ENCODE assay signal across 10 mouse cellular contexts in genomic region chr13:31819664-31820405, GRCm38 (mm10). TPM values are rescaled to one million over a fixed set of nuclear protein-coding genes. Genes with fewer than 3 reads are reported as not detected.
DNase-seq lines count a peak whose midpoint lies in the region; ATAC-seq lines count a peak whose summit lies in the region.
"Had no signal": no experiment of that assay in that cellular context is flagged by ENCODE, and none has a peak within 500 bp of the region (broad histone marks: within the 10 kb centered on the region; RNA-seq: fewer than 3 reads in every experiment).

No protein-coding gene starts in this region.

- whole genome bisulfite sequencing in heart, embryonic 13.5 days, result 43% methylated on average over 14 of the region's 14 CpGs
- WGBS in limb, embryonic 11.5 days, result 19% methylated on average over 14 of the region's 14 CpGs

- H3K27ac ChIP-seq in heart, embryonic 13.5 days (replicated peaks), result peak overlapping the region; percentile 40; the same call in 1 of the 2 replicates
- no peak overlapping the region for H3K27ac ChIP-seq in limb, embryonic 11.5 days (replicated peaks; ENCODE audit: low read depth, low read length)
- H3K27ac ChIP-seq: forebrain, embryonic 13.5 days had no signal

- H3K4me3 ChIP-seq in heart, embryonic 13.5 days, result peak overlapping the region; percentile 9; the same call in 1 of the 2 replicates
- no peak overlapping the region for H3K4me3 ChIP-seq in limb, embryonic 11.5 days (ENCODE audit: low read depth, low read length)

- H3K36me3 ChIP-seq in heart, embryonic 13.5 days, result no peaks in the 10 kb centered on the region
- H3K36me3 ChIP-seq in limb, embryonic 11.5 days (ENCODE audit: control insufficient read depth, insufficient read depth, low read length), result no peaks in the 10 kb centered on the region

- H3K27me3 ChIP-seq in heart, embryonic 13.5 days (replicated peaks), result peaks cover 73% of the 10 kb centered on the region
- H3K27me3 ChIP-seq in limb, embryonic 11.5 days (ENCODE audit: control insufficient read depth, insufficient read depth, low read length), result peaks cover 14% of the 10 kb centered on the region

- H3K9me3 ChIP-seq in heart, embryonic 13.5 days, result no peaks in the 10 kb centered on the region
- H3K9me3 ChIP-seq in limb, embryonic 11.5 days (ENCODE audit: control insufficient read depth, low read length), result no peaks in the 10 kb centered on the region
- H3K9me3 ChIP-seq: forebrain, embryonic 13.5 days; megakaryocyte, embryonic 14.5 days had no signal

- DNase-seq in heart, adult 9 months (ENCODE audit: low spot score in 2 of 2), result no peak
- peak; percentile 38 for DNase-seq in urinary bladder, postnatal 14 days (ENCODE audit: low spot score)
- no peak for DNase-seq in urinary bladder, postnatal 4 days (ENCODE audit: low spot score in 2 of 2)
- peak; percentile 48 for DNase-seq in limb, embryonic 11.5 days (ENCODE audit: low spot score)
- no peak for DNase-seq in testis, postnatal 10 days (ENCODE audit: low spot score)
- DNase-seq in thymus, postnatal 4 days, result no peak
- DNase-seq: cerebellum, adult 11-12 months had no signal

- 0 out of 2 replicates have a peak overlapping the region, but pooled peaks have one; percentile 15 for H3K9ac ChIP-seq in heart, embryonic 13.5 days
- H3K9ac ChIP-seq in limb, embryonic 11.5 days (ENCODE audit: low read length), result no peak overlapping the region

- H3K4me2 ChIP-seq in heart, embryonic 13.5 days, result peak overlapping the region; percentile 76
- peak overlapping the region; percentile 27; the same call in 1 of the 2 replicates for H3K4me2 ChIP-seq in limb, embryonic 11.5 days (ENCODE audit: low read depth, severe bottlenecking)

- H3K4me1 ChIP-seq in heart, embryonic 13.5 days, result peaks cover 56% of the 10 kb centered on the region
- peaks cover 58% of the 10 kb centered on the region for H3K4me1 ChIP-seq in limb, embryonic 11.5 days (ENCODE audit: control insufficient read depth, insufficient read depth, low read length)

- no peak for ATAC-seq in heart, embryonic 13.5 days (ENCODE audit: extremely low read depth, insufficient number of reproducible peaks, low FRiP score, low TSS enrichment)
- ATAC-seq in limb, embryonic 11.5 days (ENCODE audit: insufficient number of reproducible peaks, low FRiP score, low TSS enrichment, low read depth), result no peak

RNA-seq across cellular contexts. Expression of gene Foxc1, which starts 13.4 kb away (rescaled TPM):
- 1.4 and 1.6 TPM in 2 replicates for polyA plus RNA-seq in heart, embryonic 13.5 days (2015; fragmentation: Nextera tagmentation; extraction: Ambion mirVana)
- polyA plus RNA-seq in limb, embryonic 11.5 days (2014; fragmentation: Nextera tagmentation; extraction: Ambion mirVana), result 5.6 and 6.4 TPM in 2 replicates

Comparison
In these comparisons a context has a peak if more than half of its experiments do, and no peak if none do; other contexts are left out.
1. DNase-seq: peak in urinary bladder, postnatal 14 days (single experiment) and limb, embryonic 11.5 days (single experiment); none in heart, adult 9 months (0 of 2), urinary bladder, postnatal 4 days (0 of 2), testis, postnatal 10 days (single experiment) and thymus, postnatal 4 days (single experiment).